In the genomic region with DNA sequence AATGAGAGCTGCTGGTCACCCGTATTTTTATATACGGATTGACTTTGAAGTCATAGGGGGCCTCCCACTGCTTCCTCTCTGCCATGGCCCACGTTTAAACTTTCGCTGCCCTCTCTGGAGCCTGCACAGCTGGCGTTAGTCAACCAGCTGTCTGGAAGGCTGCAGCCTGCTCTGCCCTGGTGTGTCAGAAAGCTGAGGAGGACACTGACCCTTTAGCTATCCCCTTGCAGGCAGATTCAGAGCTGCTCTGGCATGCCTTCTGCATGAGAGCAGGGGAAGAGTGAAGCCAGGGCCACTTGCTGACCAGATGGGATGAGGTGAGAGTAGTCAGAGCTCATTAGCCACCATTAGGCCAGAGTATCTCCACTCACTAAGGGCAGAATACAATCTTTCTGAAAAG, we compare ENCODE assay signal across 9 mouse cellular contexts.
DNase-seq lines count a peak whose midpoint lies in the region; ATAC-seq lines count a peak whose summit lies in the region.
"Had no signal": no experiment of that assay in that cellular context is flagged by ENCODE, and none has a peak within 500 bp of the region (broad histone marks: within the 10 kb centered on the region; RNA-seq: fewer than 3 reads in every experiment).

No protein-coding gene starts in this region.

- no peak overlapping the region for H3K4me2 ChIP-seq in embryonic facial prominence, embryonic 12.5 days (replicated peaks)
- no peak overlapping the region for H3K4me2 ChIP-seq in forebrain, embryonic 13.5 days

- H3K9me3 ChIP-seq in embryonic facial prominence, embryonic 12.5 days: no peaks in the 10 kb centered on the region
- no peaks in the 10 kb centered on the region for H3K9me3 ChIP-seq in forebrain, embryonic 13.5 days (replicated peaks)

- no peak overlapping the region for H3K27ac ChIP-seq in embryonic facial prominence, embryonic 12.5 days
- no peak overlapping the region for H3K27ac ChIP-seq in forebrain, embryonic 13.5 days

- H3K36me3 ChIP-seq in embryonic facial prominence, embryonic 12.5 days: no peaks in the 10 kb centered on the region
- H3K36me3 ChIP-seq in forebrain, embryonic 13.5 days (ENCODE audit: poor library complexity, severe bottlenecking): no peaks in the 10 kb centered on the region

- H3K4me3 ChIP-seq in embryonic facial prominence, embryonic 12.5 days: no peak overlapping the region
- H3K4me3 ChIP-seq in forebrain, embryonic 13.5 days: no peak overlapping the region

- peak; percentile 15; the same call in 1 of the 2 replicates for ATAC-seq in embryonic facial prominence, embryonic 12.5 days (ENCODE audit: insufficient number of reproducible peaks, insufficient read depth, low FRiP score, low TSS enrichment)
- ATAC-seq in forebrain, embryonic 13.5 days: no peak

- 19% methylated on average over 5 of the region's 5 CpGs for WGBS in embryonic facial prominence, embryonic 12.5 days
- 75% methylated on average over 5 of the region's 5 CpGs for WGBS in forebrain, embryonic 13.5 days

- H3K27me3 ChIP-seq in embryonic facial prominence, embryonic 12.5 days: no peaks in the 10 kb centered on the region; the same call in 1 of the 2 replicates
- no peaks in the 10 kb centered on the region for H3K27me3 ChIP-seq in forebrain, embryonic 13.5 days

- H3K4me1 ChIP-seq in embryonic facial prominence, embryonic 12.5 days: peaks cover 5% of the 10 kb centered on the region; the same call in 1 of the 2 replicates
- no peaks in the 10 kb centered on the region for H3K4me1 ChIP-seq in forebrain, embryonic 13.5 days

- peak; percentile 86 for DNase-seq in heart, adult 11 months
- DNase-seq in heart, adult 9 months (ENCODE audit: low spot score in 2 of 2): no peak
- DNase-seq in kidney, postnatal 10 days: peak; percentile 39
- DNase-seq in kidney, adult 18-20 months: no peak
- DNase-seq in lung, postnatal 36 days: peak; percentile 2
- DNase-seq in layer of hippocampus, postnatal 14 days (ENCODE audit: low spot score in 2 of 2): no peak
- DNase-seq: adrenal gland, postnatal 36 days had no signal

- H3K9ac ChIP-seq in embryonic facial prominence, embryonic 12.5 days: no peak overlapping the region
- H3K9ac ChIP-seq in forebrain, embryonic 13.5 days: no peak overlapping the region

Comparison
In these comparisons a context has a peak if more than half of its experiments do, and no peak if none do; other contexts are left out.
1. DNase-seq: peak in heart, adult 11 months (single experiment), kidney, postnatal 10 days (single experiment) and lung, postnatal 36 days (single experiment); none in heart, adult 9 months (0 of 2), kidney, adult 18-20 months (single experiment) and layer of hippocampus, postnatal 14 days (0 of 2).